Mouse (Mus musculus) right cerebral cortex, postnatal 25 days (tissue): ENCODE measurements around the gene Otof.

ENCODE experiments used
- DNase-seq: peaks from one replicate; pipeline ENCODE4 v3.0.0; 2022

Otof gene

DNA sequence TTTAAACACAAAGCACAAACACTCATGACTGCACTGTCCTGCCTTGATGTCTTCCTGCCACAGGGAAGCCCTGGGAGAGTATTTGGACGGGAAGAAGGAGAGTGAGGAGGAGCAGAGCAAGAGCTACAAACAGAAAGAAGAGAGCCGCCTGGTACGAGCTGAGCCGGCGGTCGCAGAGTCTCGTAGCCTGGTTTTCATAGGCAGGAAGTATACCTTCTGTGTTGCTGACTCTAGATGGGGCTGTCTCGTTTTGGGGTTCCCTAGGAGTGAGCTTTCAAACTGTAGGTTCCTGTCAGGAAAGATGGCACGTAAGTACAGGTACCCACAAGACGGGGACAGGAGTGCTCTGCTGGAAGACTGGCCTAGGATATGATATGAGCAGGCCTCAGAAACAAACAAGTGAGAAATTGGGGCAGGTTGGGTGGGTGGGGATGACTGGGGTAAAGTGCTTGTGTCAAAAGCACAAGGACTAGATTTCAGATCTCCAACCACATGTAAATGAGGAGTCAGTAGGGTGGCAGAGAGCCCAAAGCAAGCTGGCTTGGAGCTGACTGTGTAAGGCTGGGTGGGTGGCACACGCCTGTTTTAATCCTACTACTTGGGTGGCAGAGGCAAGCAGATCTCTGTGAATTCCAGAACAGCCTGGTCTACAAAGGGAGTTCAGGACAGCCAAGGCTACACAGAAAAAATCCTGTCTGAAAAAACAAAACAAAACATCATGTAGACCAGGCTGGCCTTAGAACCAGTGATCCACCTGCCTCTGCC is 119.9 kb downstream of the Otof start:
- no peak for DNase-seq

DNA sequence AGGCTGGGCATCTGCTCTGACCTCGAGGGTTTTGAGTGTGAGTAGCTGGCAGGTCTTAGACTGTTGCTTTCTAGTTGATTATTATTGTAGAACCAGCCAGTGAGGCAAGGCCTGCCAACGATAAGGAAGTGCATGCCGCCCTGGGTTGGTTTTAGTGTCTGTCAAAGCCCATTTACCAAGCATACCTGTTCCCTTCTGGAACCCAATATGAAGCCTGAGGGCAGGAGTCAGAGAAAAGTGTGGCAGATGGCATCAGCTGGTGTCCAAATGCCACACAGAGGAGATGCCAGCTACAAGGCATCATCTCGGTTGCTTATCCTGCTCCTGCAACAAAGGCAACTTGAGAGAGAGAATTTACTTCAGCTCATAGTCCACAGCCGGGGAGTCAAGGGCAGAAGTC is 120.9 kb downstream of the Otof start:
- DNase-seq: no peak
